Mouse (Mus musculus): ENCODE results near the gene Trpm6. TPM values are rescaled to one million over a fixed set of nuclear protein-coding genes. Genes with fewer than 3 reads are reported as not detected.
A peak's percentile ranks its signal among the peaks of the same experiment; 100 is the strongest.

Trpm6 gene
- total RNA-seq (2014; rRNA removed; ENCODE audit: low replicate concordance) (1.4 TPM in 1 of 2 replicates, not detected in the other), polyA plus RNA-seq (2015; fragmentation: Nextera tagmentation; extraction: Ambion mirVana) (0.15 and 0.20 TPM in 2 replicates)

- Histone ChIP-seq H3K9me3 (replicated peaks; ENCODE audit: control insufficient read depth, low read length) (no peaks in the 10 kb centered on the region), H3K27ac (ENCODE audit: low read depth) (no peak within 1 kb of the TSS), H3K9ac (replicated peaks; ENCODE audit: low read depth, low read length) (peak within 1 kb of the TSS; percentile 34), H3K4me2 (ENCODE audit: low read depth, low read length) (peak within 1 kb of the TSS; percentile 68), H3K36me3 (replicated peaks; ENCODE audit: control insufficient read depth, insufficient read depth, low read length) (no peaks in the 10 kb centered on the region), H3K27me3 (ENCODE audit: control insufficient read depth, insufficient read depth, low read length) (0 out of 2 replicates have a peak, but pooled peaks cover 12% of the 10 kb centered on the region), H3K4me3 (ENCODE audit: low read depth, low read length) (peak within 1 kb of the TSS; percentile 44), H3K4me1 (ENCODE audit: control insufficient read depth, insufficient read depth) (0 out of 2 replicates have a peak, but pooled peaks cover 4% of the 10 kb centered on the region)
- DNase-seq (ENCODE audit: low spot score): no peak
- TF ChIP-seq EP300 (IDR thresholded peaks at IDR 0.05; ENCODE audit: low read depth) (no peak), CTCF (IDR thresholded peaks at IDR 0.05; ENCODE audit: low read depth) (no peak)
- 0 out of 2 replicates have a peak, but pooled peaks have one; percentile 20 for ATAC-seq (ENCODE audit: insufficient read depth, low read depth)
- 7% methylated on average over 41 of the region's 41 CpGs for WGBS
Observed at GRCm38 (mm10) chr19:18749598-18750339, at the start of gene Trpm6. Gene Trpm6 (plus strand): TSS chr19:18749983.

- H3K27me3 ChIP-seq (ENCODE audit: control insufficient read depth, insufficient read depth, low read length): no peaks in the 10 kb centered on the region
- no peaks in the 10 kb centered on the region; the same call in 1 of the 2 replicates for H3K4me1 ChIP-seq (ENCODE audit: control insufficient read depth, insufficient read depth)
- no peak overlapping the region for H3K27ac ChIP-seq (ENCODE audit: low read depth)
- no peak for DNase-seq (ENCODE audit: low spot score)
- TF ChIP-seq EP300 (IDR thresholded peaks at IDR 0.05; ENCODE audit: low read depth): no peak
- TF ChIP-seq CTCF (IDR thresholded peaks at IDR 0.05; ENCODE audit: low read depth): no peak
- no peak overlapping the region for H3K4me3 ChIP-seq (ENCODE audit: low read depth, low read length)
- H3K4me2 ChIP-seq (ENCODE audit: low read depth, low read length): no peak overlapping the region
- no peak overlapping the region for H3K9ac ChIP-seq (replicated peaks; ENCODE audit: low read depth, low read length)
- ATAC-seq (ENCODE audit: insufficient read depth, low read depth): no peak
- H3K36me3 ChIP-seq (replicated peaks; ENCODE audit: control insufficient read depth, insufficient read depth, low read length): no peaks in the 10 kb centered on the region
- H3K9me3 ChIP-seq (replicated peaks; ENCODE audit: control insufficient read depth, low read length): no peaks in the 10 kb centered on the region
Observed at GRCm38 (mm10) chr19:18708101-18708500, 41.7 kb upstream of the Trpm6 start.

GRCm38 (mm10) chr19:18710903-18711302 is 38.9 kb upstream of the Trpm6 start:
- ATAC-seq (ENCODE audit: insufficient read depth, low read depth): no peak
- no peaks in the 10 kb centered on the region for H3K27me3 ChIP-seq (ENCODE audit: control insufficient read depth, insufficient read depth, low read length)

GRCm38 (mm10) chr19:18711589-18711988 is 38.2 kb upstream of the Trpm6 start:
- 53% methylated on average over 9 of the region's 9 CpGs for WGBS
- H3K9ac ChIP-seq (replicated peaks; ENCODE audit: low read depth, low read length): no peak overlapping the region
- TF ChIP-seq EP300 (IDR thresholded peaks at IDR 0.05; ENCODE audit: low read depth) (no peak), CTCF (IDR thresholded peaks at IDR 0.05; ENCODE audit: low read depth) (no peak)
- no peak overlapping the region for H3K4me2 ChIP-seq (ENCODE audit: low read depth, low read length)
- H3K4me1 ChIP-seq (ENCODE audit: control insufficient read depth, insufficient read depth): peaks cover 9% of the 10 kb centered on the region
- H3K4me3 ChIP-seq (ENCODE audit: low read depth, low read length): no peak overlapping the region
- H3K36me3 ChIP-seq (replicated peaks; ENCODE audit: control insufficient read depth, insufficient read depth, low read length): no peaks in the 10 kb centered on the region
- H3K27ac ChIP-seq (ENCODE audit: low read depth): no peak overlapping the region
- ATAC-seq (ENCODE audit: insufficient read depth, low read depth) (no peak), DNase-seq (ENCODE audit: low spot score) (no peak)
- no peaks in the 10 kb centered on the region for H3K27me3 ChIP-seq (ENCODE audit: control insufficient read depth, insufficient read depth, low read length)
- no peaks in the 10 kb centered on the region for H3K9me3 ChIP-seq (replicated peaks; ENCODE audit: control insufficient read depth, low read length)

More at GRCm38 (mm10) chr19:18710903-18711302, 38.9 kb upstream of the Trpm6 start:
- 82% methylated on average over 6 of the region's 6 CpGs for WGBS
- Histone ChIP-seq H3K9me3 (replicated peaks; ENCODE audit: control insufficient read depth, low read length) (no peaks in the 10 kb centered on the region), H3K4me2 (ENCODE audit: low read depth, low read length) (no peak overlapping the region), H3K36me3 (replicated peaks; ENCODE audit: control insufficient read depth, insufficient read depth, low read length) (no peaks in the 10 kb centered on the region), H3K4me3 (ENCODE audit: low read depth, low read length) (no peak overlapping the region), H3K4me1 (ENCODE audit: control insufficient read depth, insufficient read depth) (peaks cover 9% of the 10 kb centered on the region), H3K27ac (ENCODE audit: low read depth) (no peak overlapping the region), H3K9ac (replicated peaks; ENCODE audit: low read depth, low read length) (no peak overlapping the region)
- no peak for DNase-seq (ENCODE audit: low spot score)
- TF ChIP-seq EP300 (IDR thresholded peaks at IDR 0.05; ENCODE audit: low read depth): no peak
- TF ChIP-seq CTCF (IDR thresholded peaks at IDR 0.05; ENCODE audit: low read depth): no peak

GRCm38 (mm10) chr19:18712153-18712865 is 37.5 kb upstream of the Trpm6 start:
- Histone ChIP-seq H3K4me2 (ENCODE audit: low read depth, low read length) (peak overlapping the region; percentile 81), H3K36me3 (replicated peaks; ENCODE audit: control insufficient read depth, insufficient read depth, low read length) (no peaks in the 10 kb centered on the region), H3K27me3 (ENCODE audit: control insufficient read depth, insufficient read depth, low read length) (no peaks in the 10 kb centered on the region), H3K4me3 (ENCODE audit: low read depth, low read length) (peak overlapping the region; percentile 76), H3K9ac (replicated peaks; ENCODE audit: low read depth, low read length) (peak overlapping the region; percentile 76), H3K4me1 (ENCODE audit: control insufficient read depth, insufficient read depth) (peaks cover 9% of the 10 kb centered on the region), H3K9me3 (replicated peaks; ENCODE audit: control insufficient read depth, low read length) (no peaks in the 10 kb centered on the region), H3K27ac (ENCODE audit: low read depth) (peak overlapping the region; percentile 97)
- no peak for DNase-seq (ENCODE audit: low spot score)
- no peak for TF ChIP-seq CTCF (IDR thresholded peaks at IDR 0.05; ENCODE audit: low read depth)
- TF ChIP-seq EP300 (IDR thresholded peaks at IDR 0.05; ENCODE audit: low read depth): no peak; the same call in 1 of the 2 replicates
- 53% methylated on average over 16 of the region's 16 CpGs for WGBS
- ATAC-seq (ENCODE audit: insufficient read depth, low read depth): no peak

All from heart, postnatal 0 days (tissue).